Comparison of ENCODE assay signal across 24 mouse cellular contexts in genomic region chr6:21226124-21226523, GRCm38 (mm10). TPM values are rescaled to one million over a fixed set of nuclear protein-coding genes. Genes with fewer than 3 reads are reported as not detected.
A peak's percentile ranks its signal among the peaks of the same experiment; 100 is the strongest.
DNase-seq lines count a peak whose midpoint lies in the region; ATAC-seq and TF ChIP-seq lines count a peak whose summit lies in the region.
"Had no signal": no experiment of that assay in that cellular context is flagged by ENCODE, and none has a peak within 500 bp of the region (broad histone marks: within the 10 kb centered on the region; RNA-seq: fewer than 3 reads in every experiment).

No protein-coding gene starts in this region.

- no peak for ATAC-seq in heart, embryonic 12.5 days (ENCODE audit: insufficient number of reproducible peaks, low FRiP score)
- ATAC-seq in heart, embryonic 16.5 days (replicated peaks; ENCODE audit: extremely low read depth, insufficient read depth, low FRiP score), result no peak
- no peak for ATAC-seq in limb, embryonic 13.5 days (ENCODE audit: low FRiP score, low read depth)
- ATAC-seq in lung, postnatal 0 days, result no peak
- ATAC-seq: activated CD4-positive, CD25-positive, alpha-beta regulatory T cell, adult 4 months; forebrain, embryonic 14.5 days; hindbrain, embryonic 16.5 days; inflammation-experienced regulatory T-cells, adult 6 months; intestine, postnatal 0 days; Patski had no signal

- H3K36me3 ChIP-seq in heart, embryonic 12.5 days, result no peaks in the 10 kb centered on the region
- H3K36me3 ChIP-seq in heart, embryonic 16.5 days (ENCODE audit: control insufficient read depth, insufficient read depth), result no peaks in the 10 kb centered on the region
- no peaks in the 10 kb centered on the region for H3K36me3 ChIP-seq in limb, embryonic 13.5 days
- H3K36me3 ChIP-seq in limb, embryonic 10.5 days, result no peaks in the 10 kb centered on the region
- H3K36me3 ChIP-seq in lung, postnatal 0 days (ENCODE audit: insufficient read depth, low read length), result no peaks in the 10 kb centered on the region
- H3K36me3 ChIP-seq: embryonic facial prominence, embryonic 15.5 days; forebrain, embryonic 10.5 days; hindbrain, embryonic 12.5 days had no signal

- no peak for TF ChIP-seq CTCF in lung, postnatal 0 days (IDR thresholded peaks at IDR 0.05)

- peak overlapping the region; percentile 44; the same call in 1 of the 2 replicates for H3K4me2 ChIP-seq in heart, embryonic 12.5 days
- peak overlapping the region; percentile 47 for H3K4me2 ChIP-seq in heart, embryonic 16.5 days (ENCODE audit: low read depth, low read length)
- 0 out of 2 replicates have a peak overlapping the region, but pooled peaks have one; percentile 3 for H3K4me2 ChIP-seq in limb, embryonic 13.5 days (replicated peaks)
- no peak overlapping the region for H3K4me2 ChIP-seq in lung, postnatal 0 days (replicated peaks; ENCODE audit: low read depth, low read length)
- H3K4me2 ChIP-seq: embryonic facial prominence, embryonic 15.5 days; hindbrain, embryonic 12.5 days had no signal

- 91% methylated on average over 4 of the region's 4 CpGs for WGBS in heart, embryonic 12.5 days
- 89% methylated on average over 4 of the region's 4 CpGs for WGBS in heart, embryonic 16.5 days
- WGBS in limb, embryonic 13.5 days, result 94% methylated on average over 4 of the region's 4 CpGs
- WGBS in limb, embryonic 10.5 days, result 93% methylated on average over 4 of the region's 4 CpGs
- WGBS in lung, postnatal 0 days, result 90% methylated on average over 4 of the region's 4 CpGs

- H3K27me3 ChIP-seq in heart, embryonic 12.5 days (replicated peaks), result no peaks in the 10 kb centered on the region
- H3K27me3 ChIP-seq in heart, embryonic 16.5 days (ENCODE audit: control insufficient read depth, insufficient read depth, low read length), result no peaks in the 10 kb centered on the region
- H3K27me3 ChIP-seq in limb, embryonic 13.5 days, result no peaks in the 10 kb centered on the region
- H3K27me3 ChIP-seq in limb, embryonic 10.5 days (ENCODE audit: low read depth, poor library complexity, severe bottlenecking), result no peaks in the 10 kb centered on the region
- no peaks in the 10 kb centered on the region for H3K27me3 ChIP-seq in lung, postnatal 0 days (replicated peaks; ENCODE audit: insufficient read depth, low read length)
- H3K27me3 ChIP-seq: CH12.LX; embryonic facial prominence, embryonic 15.5 days; hindbrain, embryonic 12.5 days had no signal

- DNase-seq in heart, adult 18-20 months, result no peak
- no peak for DNase-seq in heart, adult 8-10 months (ENCODE audit: low spot score)
- no peak for DNase-seq in limb, embryonic 10.5 days (ENCODE audit: low spot score)
- no peak for DNase-seq in lung, postnatal 0 days (ENCODE audit: low spot score)
- DNase-seq: adrenal gland, postnatal 14 days; cerebellum, adult 11-12 months; embryo, embryonic 11 days; gastrocnemius, postnatal 10 days; heart, adult 2 months; heart, postnatal 4 days had no signal

- no peak for TF ChIP-seq EP300 in lung, postnatal 0 days (IDR thresholded peaks at IDR 0.05)

- H3K4me1 ChIP-seq in heart, embryonic 12.5 days (replicated peaks), result no peaks in the 10 kb centered on the region
- no peaks in the 10 kb centered on the region for H3K4me1 ChIP-seq in heart, embryonic 16.5 days (ENCODE audit: control insufficient read depth, insufficient read depth, low read length)
- H3K4me1 ChIP-seq in limb, embryonic 13.5 days, result no peaks in the 10 kb centered on the region
- H3K4me1 ChIP-seq in limb, embryonic 10.5 days, result no peaks in the 10 kb centered on the region
- no peaks in the 10 kb centered on the region for H3K4me1 ChIP-seq in lung, postnatal 0 days (ENCODE audit: insufficient read depth, low read depth, low read length)
- H3K4me1 ChIP-seq: embryonic facial prominence, embryonic 15.5 days; forebrain, embryonic 10.5 days; hindbrain, embryonic 12.5 days had no signal

- no peak overlapping the region for H3K4me3 ChIP-seq in heart, embryonic 12.5 days
- H3K4me3 ChIP-seq in heart, embryonic 16.5 days (ENCODE audit: low read length), result peak overlapping the region; percentile 42; the same call in 1 of the 2 replicates
- no peak overlapping the region for H3K4me3 ChIP-seq in limb, embryonic 13.5 days
- no peak overlapping the region for H3K4me3 ChIP-seq in limb, embryonic 10.5 days
- no peak overlapping the region for H3K4me3 ChIP-seq in lung, postnatal 0 days (ENCODE audit: low read depth, low read length)
- H3K4me3 ChIP-seq: embryonic facial prominence, embryonic 15.5 days; erythroblast, embryonic 14.5 days; forebrain, embryonic 10.5 days; heart, adult 2 months; hindbrain, embryonic 12.5 days had no signal

- no peaks in the 10 kb centered on the region for H3K9me3 ChIP-seq in heart, embryonic 12.5 days (replicated peaks)
- no peaks in the 10 kb centered on the region for H3K9me3 ChIP-seq in heart, embryonic 16.5 days (replicated peaks; ENCODE audit: control insufficient read depth, low read length)
- no peaks in the 10 kb centered on the region for H3K9me3 ChIP-seq in limb, embryonic 13.5 days
- H3K9me3 ChIP-seq in limb, embryonic 10.5 days (replicated peaks), result no peaks in the 10 kb centered on the region
- H3K9me3 ChIP-seq in lung, postnatal 0 days (ENCODE audit: low read length), result no peaks in the 10 kb centered on the region
- H3K9me3 ChIP-seq: embryonic facial prominence, embryonic 15.5 days; forebrain, embryonic 10.5 days; hindbrain, embryonic 12.5 days had no signal

- H3K9ac ChIP-seq in heart, embryonic 12.5 days, result no peak overlapping the region
- H3K9ac ChIP-seq in heart, embryonic 16.5 days (ENCODE audit: low read length), result no peak overlapping the region; the same call in 1 of the 2 replicates
- H3K9ac ChIP-seq in limb, embryonic 13.5 days, result no peak overlapping the region
- no peak overlapping the region for H3K9ac ChIP-seq in lung, postnatal 0 days (replicated peaks; ENCODE audit: low read depth)
- H3K9ac ChIP-seq: embryonic facial prominence, embryonic 15.5 days; hindbrain, embryonic 12.5 days had no signal

- H3K27ac ChIP-seq in heart, embryonic 12.5 days (ENCODE audit: poor library complexity, severe bottlenecking), result no peak overlapping the region
- H3K27ac ChIP-seq in heart, embryonic 16.5 days (ENCODE audit: low read length), result no peak overlapping the region
- no peak overlapping the region for H3K27ac ChIP-seq in limb, embryonic 13.5 days
- no peak overlapping the region for H3K27ac ChIP-seq in limb, embryonic 10.5 days
- no peak overlapping the region for H3K27ac ChIP-seq in lung, postnatal 0 days (ENCODE audit: low read length)
- H3K27ac ChIP-seq: embryonic facial prominence, embryonic 15.5 days; forebrain, embryonic 10.5 days; heart, adult 2 months; hindbrain, embryonic 12.5 days had no signal

RNA-seq across cellular contexts. Expression of gene Kcnd2, which starts 10.8 kb away (rescaled TPM):
- polyA plus RNA-seq in heart, embryonic 12.5 days (2016; fragmentation: Nextera tagmentation; extraction: Ambion mirVana), result 2.2 TPM in 2 replicates
- total RNA-seq in heart, adult 18-20 months (2021), result 10 to 100 TPM; 14.8 to 16.5 TPM
- polyA plus RNA-seq in heart, embryonic 16.5 days (2015; fragmentation: Nextera tagmentation; extraction: Ambion mirVana), result 1.5 and 1.8 TPM in 2 replicates
- total RNA-seq in heart, adult 8-10 months (2022), result 10 to 100 TPM; 13.6 to 16.7 (median 14.6) TPM
- polyA plus RNA-seq in limb, embryonic 13.5 days (2015; fragmentation: Nextera tagmentation; extraction: Ambion mirVana), result 4.0 and 4.6 TPM in 2 replicates
- polyA plus RNA-seq in limb, embryonic 10.5 days (2016; fragmentation: Nextera tagmentation; extraction: Ambion mirVana), result 0.34 and 0.90 TPM in 2 replicates
- 0.06 and 0.12 TPM in 2 replicates for polyA plus RNA-seq in lung, postnatal 0 days (2015; fragmentation: Nextera tagmentation; extraction: Ambion mirVana)
- total RNA-seq: CH12.LX had no signal
- polyA plus RNA-seq: activated CD4-positive, CD25-positive, alpha-beta regulatory T cell, adult 4 months; erythroblast, embryonic 14.5 days; inflammation-experienced regulatory T-cells, adult 6 months; Patski had no signal
